Mouse (Mus musculus): ENCODE results near the gene Psmb1.
"Not testable (repeated sequence)": the region's sequence is repeated elsewhere in the genome, so short reads cannot be mapped to it uniquely, and the experiment has no call there.

Gene Psmb1

DNA sequence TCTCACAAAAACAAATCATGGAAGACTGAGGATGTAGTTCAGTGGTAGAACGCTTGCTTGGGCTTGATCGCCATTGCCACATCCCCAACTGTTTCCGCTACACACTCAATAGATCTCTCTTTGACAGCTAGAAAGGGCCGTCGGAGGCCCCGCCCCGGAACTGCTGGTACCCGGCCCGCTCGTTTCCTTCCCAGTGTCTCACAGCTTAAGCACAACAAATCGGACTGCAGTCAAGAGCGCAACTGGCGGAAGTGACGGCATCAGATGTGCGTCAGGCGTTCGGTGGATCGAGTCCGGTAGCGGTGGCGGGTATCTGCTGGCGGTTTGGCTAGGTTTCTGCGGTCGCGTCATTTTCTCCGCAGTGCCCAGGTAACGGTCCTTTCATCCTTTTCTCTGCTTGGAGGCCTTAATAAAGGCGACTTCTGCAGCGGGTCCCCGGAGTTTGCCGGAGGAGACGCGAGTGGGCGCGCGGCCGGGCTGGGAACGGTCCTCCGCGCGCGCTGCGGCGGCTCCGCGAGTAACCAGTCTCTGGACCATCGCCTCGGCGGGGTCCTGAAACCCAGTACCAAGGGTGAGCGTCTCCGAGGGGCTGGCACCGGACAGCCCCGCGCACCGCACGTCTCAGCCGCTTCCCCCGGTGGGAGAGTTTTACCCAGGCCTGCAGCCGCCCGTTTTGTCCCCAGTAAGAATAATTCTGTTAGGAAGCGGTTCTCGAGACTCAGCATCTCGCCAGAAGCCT lies at the start of gene Psmb1, which contains the start of gene Tbp:
Gene Psmb1 (minus strand): TSS at position 96 of the 739 bp plus-strand sequence.
Gene Tbp (plus strand): TSS at position 233 of the 739 bp plus-strand sequence.
- peak; percentile 96 for DNase-seq (ENCODE audit: extremely low spot score, low read depth, low spot score)

- no peak for DNase-seq (ENCODE audit: extremely low spot score, low read depth, low spot score)
Observed at GRCm38 (mm10) chr17:15546440-15546839, 46.9 kb upstream of the Psmb1 start.

DNA sequence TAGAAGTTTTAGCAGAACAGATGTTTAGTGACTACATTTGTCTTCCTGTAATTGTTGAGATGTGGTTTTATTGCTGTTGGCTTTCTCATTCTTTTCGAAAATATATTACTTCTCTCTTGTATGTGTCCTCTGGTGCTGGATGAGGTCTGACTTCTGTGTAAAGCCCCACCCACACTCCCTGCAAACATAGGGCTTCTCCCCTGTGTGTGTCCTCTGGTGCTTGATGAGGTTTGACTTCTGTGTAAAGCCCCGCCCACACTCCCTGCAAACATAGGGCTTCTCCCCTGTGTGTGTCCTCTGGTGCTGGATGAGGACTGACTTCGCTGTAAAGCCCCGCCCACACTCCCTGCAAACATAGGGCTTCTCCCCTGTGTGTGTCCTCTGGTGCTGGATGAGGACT lies 44.3 kb upstream of the Psmb1 start:
- not testable (repeated sequence) for DNase-seq (ENCODE audit: extremely low spot score, low read depth, low spot score)

- DNase-seq (ENCODE audit: extremely low spot score, low read depth, low spot score) = no peak
Observed at GRCm38 (mm10) chr17:15540309-15540708, 40.8 kb upstream of the Psmb1 start.

DNA sequence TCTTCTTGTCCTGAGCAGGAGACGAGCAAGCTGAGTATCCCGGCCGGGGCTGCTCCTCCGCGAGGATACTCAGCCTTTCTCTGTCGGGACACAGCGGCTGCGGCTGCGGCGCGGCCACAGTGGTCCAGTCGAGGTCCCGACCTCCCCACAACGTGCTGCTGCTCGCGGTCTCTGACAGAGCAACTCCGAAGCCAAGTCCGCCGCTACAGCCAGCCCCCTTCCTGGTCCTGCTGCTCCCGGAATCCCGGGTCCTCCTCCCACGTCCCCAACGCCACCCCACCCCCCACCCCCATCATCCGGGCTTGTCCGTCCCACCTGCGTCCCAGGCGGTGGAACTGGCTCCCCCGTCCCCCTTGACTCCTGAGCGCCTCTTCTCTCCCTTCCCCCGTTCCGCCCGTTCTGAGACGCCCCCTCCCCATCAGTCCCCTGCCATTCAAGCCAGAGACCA lies 36.9 kb upstream of the Psmb1 start:
- no peak for DNase-seq (ENCODE audit: extremely low spot score, low read depth, low spot score)

- DNase-seq (ENCODE audit: extremely low spot score, low read depth, low spot score) = no peak
Observed at GRCm38 (mm10) chr17:15535943-15536342, 36.4 kb upstream of the Psmb1 start.

- no peak for DNase-seq (ENCODE audit: extremely low spot score, low read depth, low spot score)
Observed at GRCm38 (mm10) chr17:15535162-15535800, 35.7 kb upstream of the Psmb1 start.

- no peak for DNase-seq (ENCODE audit: extremely low spot score, low read depth, low spot score)
Observed at GRCm38 (mm10) chr17:15530141-15530540, 30.6 kb upstream of the Psmb1 start.

GRCm38 (mm10) chr17:15528887-15529286 lies 29.3 kb upstream of the Psmb1 start:
- no peak for DNase-seq (ENCODE audit: extremely low spot score, low read depth, low spot score)

- no peak for DNase-seq (ENCODE audit: extremely low spot score, low read depth, low spot score)
Observed at GRCm38 (mm10) chr17:15527811-15528136, 28.2 kb upstream of the Psmb1 start.

DNA sequence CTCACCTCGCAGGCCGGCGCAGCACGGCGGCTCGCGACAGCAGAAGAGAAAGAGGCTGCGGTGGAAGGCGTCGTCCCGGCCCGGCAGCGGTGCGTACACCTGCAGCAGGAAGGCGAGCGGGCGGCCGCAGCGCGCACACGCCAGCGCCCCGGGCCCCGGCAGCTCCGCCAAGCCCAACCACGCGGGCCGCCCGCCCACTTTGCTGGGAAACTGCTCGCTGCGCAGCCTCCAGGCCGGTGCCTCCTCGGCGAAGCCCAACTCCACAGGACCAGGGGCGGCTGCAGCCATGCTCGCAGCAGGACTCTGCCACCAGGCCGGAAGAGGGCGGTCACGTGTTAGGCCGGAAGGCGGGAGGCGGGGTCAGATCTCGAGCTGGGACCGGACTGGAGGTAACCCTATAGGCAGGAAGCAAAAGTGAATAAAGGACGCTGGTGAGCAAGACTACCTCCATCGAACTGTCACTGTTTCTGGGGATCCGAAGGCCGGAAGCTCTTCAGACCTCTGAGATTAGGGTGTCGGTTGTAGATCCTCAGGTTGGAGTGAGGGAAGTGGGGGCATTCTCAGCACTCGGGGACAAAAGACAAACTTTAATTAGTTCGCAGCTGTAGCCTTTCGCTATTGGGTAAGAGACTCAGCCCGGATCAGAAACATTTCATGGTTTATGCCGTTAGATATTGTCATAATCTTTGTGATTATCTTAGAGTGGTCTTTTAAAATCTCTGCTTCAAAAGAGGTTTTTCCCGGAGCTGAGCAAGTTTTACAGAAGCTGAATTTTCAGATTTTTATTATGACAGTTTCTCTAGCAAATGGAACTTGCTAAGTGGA lies 27.6 kb upstream of the Psmb1 start, which contains the start of gene Pdcd2:
Gene Pdcd2 (minus strand): TSS at position 316 of the 825 bp plus-strand sequence.
- DNase-seq (ENCODE audit: extremely low spot score, low read depth, low spot score) = peak; percentile 70

GRCm38 (mm10) chr17:15526304-15526703 lies 26.8 kb upstream of the Psmb1 start:
- no peak for DNase-seq (ENCODE audit: extremely low spot score, low read depth, low spot score)

DNA sequence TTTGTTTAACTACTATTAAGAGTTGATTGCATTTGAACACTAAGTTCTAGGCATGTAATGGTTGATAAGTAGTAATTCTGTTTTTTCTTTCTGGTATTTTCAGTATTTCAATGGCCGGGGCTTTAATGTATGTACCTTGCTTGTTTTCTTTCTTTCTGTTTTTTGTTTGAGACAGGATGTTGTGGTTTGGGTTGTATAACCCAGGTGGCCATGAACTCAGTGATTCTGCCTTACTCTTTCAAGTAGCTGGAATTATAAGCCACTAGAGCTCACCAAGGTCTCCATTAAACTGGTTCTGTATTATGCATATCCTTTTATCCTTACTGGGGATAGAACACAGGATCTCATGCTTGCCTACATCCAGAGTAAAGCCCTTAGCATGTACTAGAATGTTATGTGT lies 19.2 kb upstream of the Psmb1 start:
- DNase-seq (ENCODE audit: extremely low spot score, low read depth, low spot score) = no peak

DNA sequence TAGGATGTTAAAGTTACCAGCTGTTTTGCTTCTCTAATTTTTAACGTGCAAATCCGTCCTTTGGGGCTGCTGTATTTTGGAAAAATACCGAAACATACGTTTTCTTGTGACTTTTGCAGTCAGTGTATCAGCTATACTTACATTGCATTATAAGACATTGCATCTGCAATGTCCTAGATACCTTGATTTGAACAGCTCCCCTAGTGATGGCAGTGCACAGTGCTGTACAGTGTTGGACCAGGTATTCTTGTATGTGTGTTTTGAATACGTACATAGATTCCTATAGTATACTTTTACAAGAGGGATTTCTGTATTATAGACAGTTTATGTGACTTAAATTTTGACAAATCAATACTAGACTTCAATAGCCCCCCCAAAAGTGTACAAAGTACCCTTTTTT lies 18.6 kb upstream of the Psmb1 start:
- no peak for DNase-seq (ENCODE audit: extremely low spot score, low read depth, low spot score)

GRCm38 (mm10) chr17:15517776-15518175 lies 18.2 kb upstream of the Psmb1 start:
- no peak for DNase-seq (ENCODE audit: extremely low spot score, low read depth, low spot score)

GRCm38 (mm10) chr17:15510694-15511093 lies 11.1 kb upstream of the Psmb1 start:
- DNase-seq (ENCODE audit: extremely low spot score, low read depth, low spot score) = no peak

DNA sequence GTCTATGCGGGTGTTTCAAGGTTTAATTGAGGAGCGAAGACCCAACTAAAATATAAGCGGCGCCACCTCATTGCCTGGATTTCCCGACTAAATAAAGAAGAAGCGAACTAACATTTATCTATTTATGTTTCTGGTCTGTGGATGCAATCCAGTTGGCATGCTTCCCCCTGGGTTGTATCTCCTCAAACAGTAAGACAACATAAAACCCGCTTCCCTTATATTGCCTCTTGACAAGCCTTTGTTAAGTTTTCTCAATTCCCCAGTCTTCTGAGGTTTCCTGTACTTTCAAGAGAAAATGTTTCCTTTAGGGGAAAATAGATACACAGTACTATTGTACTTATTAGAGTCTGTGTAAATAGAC lies 818 bp downstream of the Psmb1 start:
- DNase-seq (ENCODE audit: extremely low spot score, low read depth, low spot score) = no peak

- peak; percentile 58 for DNase-seq (ENCODE audit: extremely low spot score, low read depth, low spot score)
Observed at GRCm38 (mm10) chr17:15497882-15498752, 1.4 kb downstream of the Psmb1 start.

GRCm38 (mm10) chr17:15490542-15490941 lies 9.0 kb downstream of the Psmb1 start:
- no peak for DNase-seq (ENCODE audit: extremely low spot score, low read depth, low spot score)

- no peak for DNase-seq (ENCODE audit: extremely low spot score, low read depth, low spot score)
Observed at GRCm38 (mm10) chr17:15472671-15473070, 26.9 kb downstream of the Psmb1 start.

- DNase-seq (ENCODE audit: extremely low spot score, low read depth, low spot score) = peak; percentile 53
Observed at GRCm38 (mm10) chr17:15467669-15468068, 31.9 kb downstream of the Psmb1 start.
